Mouse (Mus musculus) testis, postnatal 14 days (tissue): Measurements from ENCODE around the gene Zfyve28.

Experiments
- DNase-seq: peaks from one replicate; pipeline ENCODE4 v3.0.0; 2021; ENCODE audit warnings: low spot score

Zfyve28 gene

GRCm38 (mm10) chr5:34205788-34206187 is 82.5 kb downstream of the Zfyve28 start:
- no peak for DNase-seq

DNA sequence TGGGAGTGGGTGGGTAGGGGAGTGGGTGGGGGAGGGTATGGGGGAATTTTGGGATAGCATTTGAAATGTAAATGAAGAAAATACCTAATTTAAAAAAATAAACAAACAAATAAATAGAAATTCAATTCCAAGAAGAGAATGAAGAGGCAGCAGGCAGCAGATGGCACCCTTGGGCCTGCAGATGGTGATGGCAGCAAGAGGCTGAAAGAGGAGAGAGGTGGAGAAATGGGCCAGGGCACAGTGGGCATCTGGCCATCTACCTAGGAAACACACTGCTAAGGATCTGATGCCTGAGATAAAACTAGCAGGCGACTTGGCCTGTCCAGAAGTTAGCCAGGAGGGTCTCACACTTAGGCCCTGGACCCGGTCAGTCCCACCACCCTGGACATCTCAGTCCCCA is 83.3 kb downstream of the Zfyve28 start:
- no peak for DNase-seq

DNA sequence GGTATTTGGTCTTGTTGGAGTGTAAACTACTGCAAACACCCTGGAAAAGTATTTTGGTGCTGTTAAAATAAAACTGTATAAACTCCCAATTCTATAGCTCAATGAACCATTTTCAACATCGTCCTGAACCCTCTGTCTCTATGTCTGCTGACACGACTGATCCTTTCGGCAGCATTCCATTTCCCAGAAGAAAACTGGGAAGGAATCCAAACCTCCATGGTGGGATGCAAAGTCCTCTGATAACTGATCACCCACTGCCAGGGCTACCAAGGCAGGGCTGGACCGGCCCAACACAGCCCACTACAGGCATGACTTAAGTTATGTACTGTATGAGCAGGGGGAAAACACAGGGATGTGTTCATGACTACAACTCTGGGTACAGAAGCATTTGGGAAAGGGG is 86.2 kb downstream of the Zfyve28 start:
- no peak for DNase-seq

- no peak for DNase-seq
Observed at GRCm38 (mm10) chr5:34201396-34201795, 86.9 kb downstream of the Zfyve28 start.

DNA sequence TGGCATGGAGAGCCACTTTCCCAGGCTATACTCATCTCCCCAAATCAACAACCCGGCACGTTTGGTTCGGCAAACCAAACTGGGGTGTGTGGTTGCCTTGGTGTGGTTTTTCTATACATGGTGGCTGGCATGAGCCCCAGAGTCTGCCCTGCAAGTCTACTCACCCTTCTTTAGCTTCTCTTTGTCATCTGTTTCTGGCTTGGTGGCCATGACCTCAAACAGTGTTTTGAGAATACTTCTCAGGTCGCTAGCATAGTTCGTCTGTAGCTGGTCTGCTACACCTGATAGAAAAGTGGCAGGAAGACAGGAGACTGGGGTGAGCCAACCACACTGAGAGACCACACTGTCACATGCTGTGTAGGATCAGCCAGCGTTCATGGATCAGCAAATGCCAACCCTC is 89.6 kb downstream of the Zfyve28 start:
- no peak for DNase-seq

DNA sequence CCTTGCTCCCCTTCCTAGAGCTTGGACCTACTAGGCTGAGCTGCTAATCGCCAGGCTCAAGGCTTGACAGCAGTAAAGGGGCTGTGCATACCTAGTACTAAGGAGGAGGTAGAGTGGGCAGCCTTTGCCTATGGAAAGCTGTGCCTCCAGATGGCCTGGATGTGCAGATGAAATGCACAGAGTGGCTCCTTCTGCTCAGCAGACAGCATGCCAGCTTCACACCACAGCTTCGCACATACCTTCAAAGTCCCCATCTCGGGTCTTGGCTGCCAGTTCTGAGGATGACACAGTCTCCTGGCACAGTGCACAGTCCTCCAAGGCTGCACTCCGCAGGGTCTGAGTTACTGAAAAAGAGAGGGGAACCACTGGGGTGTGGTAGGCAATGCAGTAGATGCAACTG is 91.0 kb downstream of the Zfyve28 start:
- DNase-seq, result no peak

DNA sequence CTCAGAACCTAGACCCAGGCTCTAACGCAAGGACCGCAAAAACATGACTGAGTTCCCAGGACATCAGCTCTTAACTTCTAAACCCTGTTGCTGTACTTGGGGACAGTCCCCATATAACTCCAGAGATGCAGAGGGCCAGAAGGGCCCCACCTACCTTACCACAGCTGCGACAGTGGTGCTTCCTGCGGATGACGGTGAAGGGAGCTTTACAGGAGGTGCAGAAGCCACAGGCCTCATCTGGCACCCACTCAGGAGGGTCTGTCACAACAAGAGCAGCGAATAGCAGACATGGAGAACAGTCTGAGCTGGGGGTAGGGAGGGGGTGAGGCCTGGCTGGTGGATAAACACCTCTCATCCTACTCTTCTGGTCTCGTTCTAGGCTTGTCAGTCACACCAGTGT is 91.8 kb downstream of the Zfyve28 start:
- no peak for DNase-seq

DNA sequence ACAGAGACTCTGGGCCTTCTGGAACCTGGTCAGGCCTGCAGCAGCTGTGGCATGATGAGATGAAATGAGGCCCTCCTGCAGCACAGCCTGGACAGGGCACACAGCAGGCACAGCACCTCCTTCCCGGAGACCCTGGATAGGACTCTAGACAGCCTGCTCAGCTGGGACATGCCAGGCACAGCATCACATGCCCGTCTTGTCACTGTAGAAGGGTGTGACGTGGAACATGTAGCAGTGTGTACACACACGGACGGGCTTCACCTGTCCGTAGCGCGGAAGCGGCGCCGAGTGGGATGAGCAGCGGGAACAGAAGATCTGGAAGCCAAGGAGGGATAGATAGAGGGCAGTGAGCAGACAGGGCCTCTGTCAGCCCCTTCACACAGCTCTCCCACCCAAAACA is 92.5 kb downstream of the Zfyve28 start:
- DNase-seq, result no peak

- DNase-seq, result no peak
Observed at GRCm38 (mm10) chr5:34194975-34195662, 93.1 kb downstream of the Zfyve28 start.

DNA sequence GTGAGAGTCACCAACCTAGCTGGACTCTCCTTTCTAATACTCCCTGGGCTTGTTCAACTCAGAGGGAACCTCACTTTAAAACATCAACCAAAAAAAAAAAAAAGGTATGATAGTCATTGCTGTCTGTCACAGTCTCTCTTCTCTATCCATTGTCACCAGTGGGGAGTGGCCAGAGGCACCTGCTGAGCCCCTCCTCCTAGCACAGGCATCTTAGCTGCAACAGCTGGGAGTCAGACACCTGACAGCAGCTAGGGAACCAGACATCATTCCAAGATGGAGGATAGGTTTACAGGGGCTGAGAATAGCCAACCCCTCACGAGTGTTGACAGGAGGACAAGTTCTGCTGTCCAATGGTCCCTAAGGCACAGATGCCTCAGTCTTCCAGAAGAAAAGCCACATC is 93.8 kb downstream of the Zfyve28 start:
- DNase-seq, result no peak

GRCm38 (mm10) chr5:34191843-34192242 is 96.4 kb downstream of the Zfyve28 start:
- DNase-seq, result no peak

DNA sequence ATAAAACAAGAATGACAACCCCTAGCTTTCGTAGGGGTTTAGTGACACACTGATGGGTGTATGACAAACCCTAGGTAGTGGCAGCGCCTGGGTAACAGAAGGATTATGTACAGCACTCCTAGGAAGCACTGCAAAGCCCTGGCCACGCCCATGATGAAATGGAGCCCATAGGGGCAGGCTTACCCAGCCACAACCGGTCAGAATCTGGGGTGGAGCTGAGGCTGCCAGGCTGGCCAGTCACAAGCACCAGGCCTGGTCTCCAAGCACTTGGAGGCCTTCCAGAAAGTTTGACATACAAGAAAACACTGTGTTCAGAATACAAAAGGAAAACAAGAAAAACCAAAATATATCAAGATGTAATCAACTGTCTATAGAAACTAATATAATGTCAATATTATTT is 97.2 kb downstream of the Zfyve28 start:
- DNase-seq, result peak; percentile 51

DNA sequence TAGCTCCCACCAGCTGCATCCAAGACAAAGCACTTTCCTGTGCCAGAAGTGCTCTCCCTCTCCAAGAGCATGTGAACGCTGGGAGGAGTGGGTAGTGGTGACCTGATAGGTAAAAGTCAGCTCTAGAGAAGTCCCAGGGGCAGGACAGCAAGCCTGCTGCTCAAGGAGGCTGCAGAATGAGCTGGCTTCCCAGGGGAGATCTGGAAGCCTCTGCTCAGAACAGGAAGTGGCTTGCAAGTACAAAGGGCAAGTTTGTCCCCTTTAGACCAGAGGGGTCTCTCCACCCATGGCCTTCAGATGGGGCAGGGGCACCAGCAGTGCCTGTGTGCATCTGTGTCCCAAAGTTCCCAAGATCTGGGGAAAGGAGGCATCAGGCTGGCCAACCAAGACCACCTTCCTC is 98.7 kb downstream of the Zfyve28 start:
- no peak for DNase-seq

- DNase-seq, result no peak
Observed at GRCm38 (mm10) chr5:34188856-34189255, 99.4 kb downstream of the Zfyve28 start.

DNA sequence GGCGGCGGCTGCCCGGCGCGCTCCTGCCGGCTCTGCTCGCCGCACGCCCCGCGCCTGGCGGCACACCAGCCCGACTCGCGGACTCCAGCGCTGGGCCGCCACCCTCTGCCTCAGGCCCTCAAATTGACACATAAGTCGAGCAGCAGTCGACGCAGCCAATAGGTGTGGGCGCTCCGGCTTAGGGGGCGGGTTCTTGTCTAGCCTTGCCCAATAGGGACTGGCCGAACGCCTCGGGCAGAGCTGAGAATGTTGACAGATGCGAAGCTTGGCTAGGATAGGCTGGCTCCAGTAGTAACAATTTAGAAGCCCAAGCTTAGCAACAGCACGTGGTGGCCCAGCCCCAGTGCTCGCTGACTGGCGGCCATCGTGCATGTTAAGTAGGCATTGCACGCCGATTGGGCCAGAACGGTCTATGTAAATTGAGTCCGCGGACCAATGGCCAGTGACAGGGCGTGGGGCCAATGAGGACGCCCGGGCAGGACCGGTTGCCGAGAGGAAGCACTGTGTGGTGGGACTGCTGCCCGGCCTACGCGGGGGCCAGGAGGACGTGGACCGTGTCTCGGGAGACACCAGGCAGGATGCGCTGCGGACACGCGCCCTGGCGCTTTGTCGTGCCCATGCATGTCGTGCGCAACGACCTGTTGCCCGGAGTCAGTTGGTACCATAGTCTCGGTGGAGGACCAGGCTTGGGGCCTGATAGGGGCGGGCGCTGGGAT is 100.5 kb downstream of the Zfyve28 start, which contains the start of gene Mxd4:
Gene Mxd4 (minus strand): TSS at position 120 of the 716 bp plus-strand sequence.
- DNase-seq, result peak; percentile 99

DNA sequence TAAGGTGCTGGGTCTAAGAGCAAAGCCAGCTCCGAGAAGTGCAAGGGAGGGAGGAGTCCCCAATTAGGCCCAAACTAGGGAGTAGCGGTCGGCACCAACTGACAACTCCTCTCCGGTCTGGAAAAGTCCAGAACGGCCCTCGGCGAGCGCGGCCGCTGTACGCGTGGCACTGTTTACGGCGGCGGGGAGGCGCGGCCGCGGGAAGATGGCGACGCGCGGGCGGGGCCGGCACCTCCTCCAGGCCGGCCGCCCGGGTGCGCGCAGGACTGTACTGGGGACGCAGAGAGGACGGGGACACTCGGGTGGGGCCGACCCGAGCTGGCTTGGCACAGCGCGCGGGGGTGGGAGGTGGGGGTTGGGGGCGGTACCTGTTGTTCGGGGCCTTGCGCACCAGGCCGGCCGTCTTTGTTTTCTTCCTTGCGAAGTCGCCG is 101.3 kb downstream of the Zfyve28 start:
- DNase-seq, result peak; percentile 68

GRCm38 (mm10) chr5:34186391-34186790 is 101.9 kb downstream of the Zfyve28 start:
- no peak for DNase-seq

GRCm38 (mm10) chr5:34185791-34186190 is 102.5 kb downstream of the Zfyve28 start:
- DNase-seq, result no peak

- DNase-seq, result no peak
Observed at GRCm38 (mm10) chr5:34185051-34185580, 103.1 kb downstream of the Zfyve28 start.

- DNase-seq, result no peak
Observed at GRCm38 (mm10) chr5:34183976-34184375, 104.3 kb downstream of the Zfyve28 start.

DNA sequence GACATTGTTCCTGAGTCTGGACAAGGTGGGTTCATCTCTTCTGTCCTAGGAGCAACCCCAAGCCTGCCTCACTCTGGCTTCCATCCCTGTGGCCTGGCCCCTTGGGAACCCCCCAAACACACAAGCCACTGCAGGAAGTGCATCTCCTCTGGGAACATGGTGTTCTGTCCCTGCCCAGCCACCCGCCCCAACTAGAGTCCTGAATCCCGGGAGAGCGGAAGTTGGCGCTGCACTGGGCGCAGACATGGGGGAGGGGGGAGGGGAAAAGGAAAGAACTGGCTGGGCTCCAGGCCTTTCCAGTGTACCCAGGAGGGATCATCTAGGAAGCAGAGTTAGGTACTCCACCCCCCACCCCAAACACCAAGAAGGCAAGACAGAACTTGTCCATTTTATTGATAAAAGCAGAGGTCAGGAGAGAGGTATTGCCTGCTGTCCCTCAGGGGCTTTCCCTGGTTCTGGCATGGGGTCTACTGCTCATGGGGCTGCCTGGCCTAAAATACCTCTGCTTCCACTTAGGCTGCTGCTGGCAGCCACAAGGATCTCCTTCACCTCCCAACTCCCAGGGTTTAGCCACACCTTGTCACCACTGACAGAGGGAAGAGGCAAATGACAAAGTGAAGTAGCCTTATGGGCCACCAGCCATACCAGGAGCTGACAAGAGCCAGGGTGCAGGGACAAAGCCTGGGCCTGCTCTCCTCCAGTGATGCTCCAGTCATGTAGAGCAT is 104.9 kb downstream of the Zfyve28 start:
- peak; percentile 51 for DNase-seq

- no peak for DNase-seq
Observed at GRCm38 (mm10) chr5:34182486-34182885, 105.8 kb downstream of the Zfyve28 start.

GRCm38 (mm10) chr5:34177821-34178220 is 110.4 kb downstream of the Zfyve28 start:
- peak; percentile 1 for DNase-seq
